Comparison of ENCODE assay signal across 18 mouse cellular contexts in the genomic region with DNA sequence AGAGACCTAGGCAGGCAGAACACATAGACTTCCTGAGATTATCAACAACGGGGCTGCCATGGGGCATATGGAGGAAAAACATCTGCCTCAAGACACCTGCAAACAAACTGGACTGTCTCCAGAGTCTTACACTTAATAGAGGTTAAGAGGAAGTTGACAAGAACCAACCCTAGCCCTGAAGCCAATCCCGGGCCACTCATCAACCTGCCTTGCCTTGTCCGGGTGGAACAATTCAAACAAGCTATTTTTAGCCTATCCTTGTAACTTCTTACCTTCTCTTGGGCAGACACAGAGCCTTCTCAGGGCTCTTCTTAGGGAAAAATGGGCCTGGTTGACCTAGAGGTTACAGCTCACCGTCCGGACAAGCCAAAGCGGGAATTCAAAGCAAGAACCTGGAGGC. TPM values are rescaled to one million over a fixed set of nuclear protein-coding genes. Genes with fewer than 3 reads are reported as not detected.
A peak's percentile ranks its signal among the peaks of the same experiment; 100 is the strongest.
DNase-seq lines count a peak whose midpoint lies in the region; ATAC-seq and TF ChIP-seq lines count a peak whose summit lies in the region.
"Had no signal": no experiment of that assay in that cellular context is flagged by ENCODE, and none has a peak within 500 bp of the region (broad histone marks: within the 10 kb centered on the region; RNA-seq: fewer than 3 reads in every experiment).

No protein-coding gene starts in this region.

- peak in 1 of 2 experiments; percentile 45 for DNase-seq in cerebellum, adult 2 months
- DNase-seq in cerebellum, adult 8-10 months: no peak
- peak; percentile 36 for DNase-seq in kidney, adult 18-20 months
- no peak for DNase-seq in kidney, postnatal 10 days
- peak; percentile 28 for DNase-seq in ES-CJ7 (ENCODE audit: low read depth, low spot score)
- no peak for DNase-seq in adrenal gland, postnatal 4 days (ENCODE audit: low spot score in 2 of 2)
- DNase-seq in right cerebral cortex, postnatal 4 days: no peak
- DNase-seq: adrenal gland, postnatal 36 days; heart, adult 18-20 months; heart, postnatal 10 days; liver, embryonic 13.5 days; right cerebral cortex, postnatal 25 days; thymus, postnatal 14 days had no signal

- H3K9ac ChIP-seq in stomach, embryonic 15.5 days: no peak overlapping the region
- H3K9ac ChIP-seq: hindbrain, embryonic 13.5 days; limb, embryonic 13.5 days; liver, embryonic 13.5 days had no signal

- H3K4me1 ChIP-seq in cerebellum, adult 2 months (ENCODE audit: control insufficient read depth, insufficient read depth, low read length): peaks cover 67% of the 10 kb centered on the region
- no peaks in the 10 kb centered on the region for H3K4me1 ChIP-seq in stomach, embryonic 15.5 days
- H3K4me1 ChIP-seq: embryonic facial prominence, embryonic 10.5 days; limb, embryonic 13.5 days; liver, embryonic 13.5 days had no signal

- H3K4me3 ChIP-seq in cerebellum, adult 2 months (replicated peaks; ENCODE audit: insufficient read depth, low read depth, low read length): no peak overlapping the region
- H3K4me3 ChIP-seq in stomach, embryonic 15.5 days (replicated peaks): no peak overlapping the region
- H3K4me3 ChIP-seq: embryonic facial prominence, embryonic 10.5 days; hindbrain, embryonic 13.5 days; limb, embryonic 13.5 days; liver, embryonic 13.5 days had no signal

- no peak for TF ChIP-seq POLR2A in cerebellum, adult 2 months (IDR thresholded peaks at IDR 0.05; ENCODE audit: borderline replicate concordance, insufficient read depth, low read length)

- no peak; the same call in 1 of the 2 replicates for ATAC-seq in stomach, embryonic 15.5 days (ENCODE audit: insufficient read depth, low FRiP score, low read depth)
- ATAC-seq: midbrain, embryonic 16.5 days had no signal

- H3K9me3 ChIP-seq in stomach, embryonic 15.5 days: no peaks in the 10 kb centered on the region
- H3K9me3 ChIP-seq: embryonic facial prominence, embryonic 10.5 days; hindbrain, embryonic 13.5 days; limb, embryonic 13.5 days; liver, embryonic 13.5 days had no signal

- no peak for TF ChIP-seq CTCF in cerebellum, adult 2 months (IDR thresholded peaks at IDR 0.05; ENCODE audit: borderline replicate concordance, insufficient read depth, low read depth, low read length)

- 69% methylated on average over 6 of the region's 6 CpGs for WGBS in cerebellum, adult 2 months
- whole genome bisulfite sequencing in stomach, embryonic 15.5 days: 51% methylated on average over 6 of the region's 6 CpGs

- no peaks in the 10 kb centered on the region for H3K27me3 ChIP-seq in cerebellum, adult 2 months (ENCODE audit: control insufficient read depth, insufficient read depth, low read length)
- H3K27me3 ChIP-seq in stomach, embryonic 15.5 days (replicated peaks): no peaks in the 10 kb centered on the region
- H3K27me3 ChIP-seq: hindbrain, embryonic 13.5 days; limb, embryonic 13.5 days; liver, embryonic 13.5 days had no signal

- no peak overlapping the region for H3K4me2 ChIP-seq in stomach, embryonic 15.5 days
- H3K4me2 ChIP-seq: hindbrain, embryonic 13.5 days; limb, embryonic 13.5 days; liver, embryonic 13.5 days had no signal

- no peaks in the 10 kb centered on the region for H3K36me3 ChIP-seq in stomach, embryonic 15.5 days
- H3K36me3 ChIP-seq: embryonic facial prominence, embryonic 10.5 days; limb, embryonic 13.5 days; liver, embryonic 13.5 days had no signal

- H3K27ac ChIP-seq in cerebellum, adult 2 months (ENCODE audit: insufficient read depth, low read length): peak overlapping the region; percentile 36
- H3K27ac ChIP-seq in stomach, embryonic 15.5 days: 0 out of 2 replicates have a peak overlapping the region, but pooled peaks have one; percentile 3
- H3K27ac ChIP-seq: embryonic facial prominence, embryonic 10.5 days; hindbrain, embryonic 13.5 days; limb, embryonic 13.5 days; liver, embryonic 13.5 days had no signal

RNA-seq across cellular contexts. Expression of gene Sorl1, which starts 22.1 kb away (rescaled TPM):
- polyA plus RNA-seq in cerebellum, adult 2 months (2012; rRNA removed): 169 and 198 TPM in 2 replicates
- polyA plus RNA-seq in stomach, embryonic 15.5 days (2015; fragmentation: Nextera tagmentation; extraction: Ambion mirVana): 11.4 and 12.9 TPM in 2 replicates
- total RNA-seq in adrenal gland, postnatal 4 days (2021): 10 to 100 TPM; 18.3 to 22.9 TPM

Comparison
In these comparisons a context has a peak if more than half of its experiments do, and no peak if none do; other contexts are left out.
1. DNase-seq: peak in kidney, adult 18-20 months (single experiment) and ES-CJ7 (single experiment); none in cerebellum, adult 8-10 months (single experiment), kidney, postnatal 10 days (single experiment), adrenal gland, postnatal 4 days (0 of 2) and right cerebral cortex, postnatal 4 days (single experiment).
2. RNA of gene Sorl1, which starts 22.1 kb away (polyA plus RNA-seq): 169 to 198 TPM in cerebellum, adult 2 months; 11.4 to 12.9 TPM in stomach, embryonic 15.5 days; every median in the first group is over 10 times any median in the second.